Mouse (Mus musculus) right cerebral cortex, adult 2 months (tissue): ENCODE measurements around the gene Herc3.

ENCODE experiments used
- DNase-seq, 2 experiments: peaks; one replicate each; pipeline ENCODE4 v3.0.0; 2021 to 2022; ENCODE audit warnings: low spot score in 2 of 2

Gene Herc3

GRCm38 (mm10) chr6:58968272-58968671 is 137.0 kb downstream of the Herc3 start:
- no peak for DNase-seq
